Comparison of ENCODE assay signal across 1 mouse cellular context in the genomic region with DNA sequence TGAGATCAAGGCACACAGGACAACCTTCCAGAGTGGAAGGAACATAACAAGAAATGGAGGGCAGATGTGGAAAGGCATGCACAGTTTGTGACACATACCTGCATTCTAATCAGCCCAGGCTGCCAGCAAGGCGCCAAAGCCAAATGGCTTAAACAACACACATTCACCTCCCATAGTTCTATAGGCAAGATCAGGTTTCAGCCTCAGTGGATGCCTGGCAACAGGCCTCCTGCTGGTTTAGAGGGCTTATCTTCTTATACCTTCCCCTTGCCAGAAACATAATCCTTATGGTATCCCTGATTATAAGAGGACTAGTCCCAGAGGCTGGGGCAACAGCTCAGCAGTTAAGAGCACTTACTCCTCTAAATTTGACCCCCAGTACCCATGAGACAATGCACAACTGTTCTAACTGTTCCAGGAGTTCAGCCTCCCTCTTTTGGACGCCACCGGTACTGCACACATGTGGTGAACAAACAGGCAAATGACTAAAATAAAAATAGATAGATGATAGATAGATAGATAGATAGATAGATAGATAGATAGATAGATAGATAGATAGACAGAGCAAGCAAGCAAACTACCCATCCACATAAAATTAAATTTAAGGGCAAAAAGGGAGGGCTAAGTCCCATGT.
TF ChIP-seq lines count a peak whose summit lies in the region.

No protein-coding gene starts in this region.

TF ChIP-seq in MEL, 35 proteins besides CTCF, POLR2A, EP300 and RAD21 (continued from another document):
- TF ChIP-seq TBP (IDR thresholded peaks at IDR 0.05; ENCODE audit: low read depth, low read length) (no peak), ZC3H11A (IDR thresholded peaks at IDR 0.05; ENCODE audit: low read depth, low read length) (no peak), ZNF384 (IDR thresholded peaks at IDR 0.05; ENCODE audit: low read depth, low read length) (no peak), NELFE (IDR thresholded peaks at IDR 0.05; ENCODE audit: low read depth, low read length) (no peak), NRF1 (IDR thresholded peaks at IDR 0.05; ENCODE audit: insufficient read depth, low read depth, low read length, poor library complexity, severe bottlenecking) (no peak), MYC (IDR thresholded peaks at IDR 0.05; ENCODE audit: low read depth, low read length) (no peak), BHLHE40 (IDR thresholded peaks at IDR 0.05; ENCODE audit: borderline replicate concordance, low read depth, low read length) (no peak), POLR2AphosphoS2 (IDR thresholded peaks at IDR 0.05; ENCODE audit: low read length) (no peak), POLR2AphosphoS5 (IDR thresholded peaks at IDR 0.05; ENCODE audit: borderline replicate concordance, low read depth, low read length) (no peak), RCOR1 (IDR thresholded peaks at IDR 0.05; ENCODE audit: low read depth, low read length) (no peak), SMC3 (IDR thresholded peaks at IDR 0.05; ENCODE audit: low read depth, low read length) (no peak), MXI1 (IDR thresholded peaks at IDR 0.05; ENCODE audit: low read depth, low read length) (no peak), GABPA (IDR thresholded peaks at IDR 0.05; ENCODE audit: low read depth, low read length) (no peak), ETS1 (IDR thresholded peaks at IDR 0.05; ENCODE audit: low read depth, low read length) (no peak), CHD1 (IDR thresholded peaks at IDR 0.05; ENCODE audit: low read depth, low read length) (no peak), MEF2A (IDR thresholded peaks at IDR 0.05; ENCODE audit: extremely low read depth, insufficient replicate concordance, low read depth, low read length, poor library complexity, severe bottlenecking) (no peak), ZMIZ1 (IDR thresholded peaks at IDR 0.05; ENCODE audit: low read depth, low read length) (no peak)
